Mouse (Mus musculus) Patski (cell line): ENCODE results near the gene Crtc3. TPM values are rescaled to one million over a fixed set of nuclear protein-coding genes. Genes with fewer than 3 reads are reported as not detected.

Source experiments
- ATAC-seq: fragments of 100-300 bp; one replicate; pipeline ENCODE4 v1.8.0; 2021
- CTCF ChIA-PET: fragments of 350-600 bp; sonication (Branson Sonifier 250); formaldehyde crosslinking; loops from one replicate; lab custom pipeline; 2022; ENCODE audit warnings: inconsistent platforms; lab: Charles Lee
- POLR2A ChIA-PET: fragments of 350-600 bp; sonication (Branson Sonifier 250); formaldehyde crosslinking; loops from one replicate; lab custom pipeline; 2022; ENCODE audit warnings: antibody characterized with exemption, inconsistent platforms; lab: Charles Lee
- DNase-seq: peaks from one replicate; pipeline ENCODE4 v3.0.0-alpha.2; 2011; ENCODE audit warnings: low read depth, low spot score
- H3K27me3 ChIP-seq: fragments of 371-371 bp; one replicate; pipeline ENCODE4 v1.5.1; 2021
- CTCF ChIP-seq: fragments of 100-300 bp; IDR thresholded peaks from one replicate; pipeline ENCODE4 v1.5.1; 2021
- in situ Hi-C: fragments of 300-500 bp; cut with MboI; formaldehyde crosslinking; loops from 3 replicates; pipeline ENCODE4 v1.11.1; 2018; ENCODE audit warnings: low pct_unique_long_range_greater_than_20kb, mixed read lengths
- polyA plus RNA-seq: library from polyadenylated mRNA; unstranded; gene quantifications from one replicate; pipeline ENCODE4 v1.2.3, GENCODE M21; 2021

Crtc3 gene
- polyA plus RNA-seq, 1 experiment from 2014 or later: 25.6 TPM

DNA sequence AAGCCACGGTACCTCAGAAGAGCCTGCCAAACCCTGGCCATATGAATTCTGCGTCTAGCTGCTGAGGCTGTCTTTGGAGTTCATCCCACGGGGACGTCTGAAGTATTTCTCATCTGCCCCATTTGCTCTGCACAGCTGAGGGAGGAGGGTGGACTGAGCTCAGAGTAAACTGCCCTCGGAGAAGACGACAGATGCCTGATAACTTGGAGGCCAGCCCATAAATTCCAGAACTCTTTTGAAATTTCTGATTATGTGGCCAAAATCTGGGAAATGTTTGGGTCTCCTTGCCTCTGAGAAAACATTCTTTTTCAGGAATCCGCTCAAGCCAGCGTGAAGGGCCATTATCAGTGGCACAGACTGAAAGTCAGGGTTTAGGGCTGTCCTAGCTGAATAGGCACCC lies 30.8 kb downstream of the Crtc3 start:
- ATAC-seq (peak; percentile 38), DNase-seq (peak; percentile 31)

DNA sequence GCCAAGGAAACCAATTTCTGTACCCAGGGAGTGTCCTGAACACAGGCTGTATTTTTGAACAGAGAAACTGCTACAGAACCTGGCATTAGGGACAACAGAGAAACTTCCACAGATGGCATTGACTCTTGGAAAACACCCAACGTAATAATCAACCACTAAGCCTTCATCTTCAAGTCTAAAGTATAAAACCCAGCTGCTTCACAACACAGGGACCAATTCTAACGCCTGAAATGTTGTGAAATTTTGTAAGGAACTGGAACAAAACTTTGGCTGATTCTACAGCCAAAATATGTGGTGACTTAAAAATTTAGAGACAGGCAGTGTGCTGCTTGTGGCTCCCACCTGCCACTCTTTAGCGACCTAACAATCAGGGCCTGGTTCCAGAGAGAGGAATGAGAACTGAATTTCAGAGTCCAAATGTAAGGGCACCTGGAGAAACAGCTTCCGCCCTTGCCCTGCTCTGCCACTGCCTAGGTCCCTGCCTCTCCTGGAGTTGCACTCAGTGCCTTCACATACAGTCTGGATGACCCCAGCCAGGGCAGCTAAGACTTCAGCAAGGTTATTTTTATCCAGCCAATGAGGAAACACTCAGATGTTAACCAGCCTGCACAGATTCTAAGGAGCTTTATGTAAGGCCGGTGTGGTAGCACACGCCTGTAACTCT lies 33.2 kb downstream of the Crtc3 start:
- no peak for TF ChIP-seq CTCF
- DNase-seq: no peak
- in situ Hi-C loops: no loop called here
- H3K27me3 ChIP-seq: no peaks in the 10 kb centered on the region
- ATAC-seq: no peak
- POLR2A ChIA-PET: interaction anchor here (0.5 to 1.4 kb wide), 5 partner anchors 18 to 119 kb away, joined by 3 to 6 read pairs (median 4); partner anchors contain the start of gene Crtc3
- CTCF ChIA-PET: interaction anchor here (1.9 to 2.1 kb wide), 2 partner anchors 15 to 27 kb away, joined by 5 to 8 read pairs; no protein-coding TSS in a partner anchor

More for the DNA sequence above, 30.8 kb downstream of the Crtc3 start:
- ChIA-PET CTCF (interaction anchor here (1.0 to 3.1 kb wide), 5 partner anchors 9 to 53 kb away, joined by 3 to 11 read pairs (median 3); no protein-coding TSS in a partner anchor), POLR2A (no interaction called here)
- in situ Hi-C loops: no loop called here
- TF ChIP-seq CTCF: no peak
- no peaks in the 10 kb centered on the region for H3K27me3 ChIP-seq

- DNase-seq (no peak), ATAC-seq (no peak)
- TF ChIP-seq CTCF: no peak
- no peaks in the 10 kb centered on the region for H3K27me3 ChIP-seq
- CTCF ChIA-PET: interaction anchor here (2.1 kb wide), 1 partner anchor 26 kb away, joined by 8 read pairs; no protein-coding TSS in a partner anchor
- in situ Hi-C loops: no loop called here
- POLR2A ChIA-PET: interaction anchor here (0.6 to 1.4 kb wide), 2 partner anchors 19 to 26 kb away, joined by 4 to 6 read pairs; no protein-coding TSS in a partner anchor
Observed at GRCm38 (mm10) chr7:80654926-80655325, 33.8 kb downstream of the Crtc3 start.

- in situ Hi-C loops: no loop called here
- DNase-seq (no peak), ATAC-seq (no peak)
- CTCF ChIA-PET: interaction anchor here (1.0 to 2.1 kb wide), 3 partner anchors 9 to 26 kb away, joined by 4 to 8 read pairs (median 4); no protein-coding TSS in a partner anchor
- POLR2A ChIA-PET: interaction anchor here (1.4 kb wide), 1 partner anchor 25 kb away, joined by 6 read pairs; no protein-coding TSS in a partner anchor
- H3K27me3 ChIP-seq: no peaks in the 10 kb centered on the region
- TF ChIP-seq CTCF: no peak
Observed at GRCm38 (mm10) chr7:80654393-80654792, 34.3 kb downstream of the Crtc3 start.

DNA sequence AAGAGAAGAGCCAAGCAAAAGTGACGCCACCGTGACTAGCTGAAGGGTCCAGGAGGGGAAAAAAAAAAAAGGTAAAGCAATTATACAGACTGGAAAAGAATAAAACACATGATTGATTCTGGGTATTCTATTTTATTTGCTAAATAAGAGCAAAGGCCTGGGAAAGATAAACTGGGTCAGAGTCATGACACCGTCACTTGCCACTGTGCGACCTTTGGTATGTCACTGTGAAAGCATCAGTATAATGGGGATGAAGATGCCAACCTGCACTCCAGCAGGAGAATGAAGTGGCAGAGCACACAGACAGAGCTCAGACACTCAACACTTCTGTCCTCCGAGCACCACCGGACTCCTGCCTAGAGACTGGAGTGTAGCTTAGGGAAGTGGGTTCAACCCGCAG lies 34.7 kb downstream of the Crtc3 start:
- CTCF ChIA-PET: interaction anchor here (1.0 to 2.1 kb wide), 3 partner anchors 9 to 25 kb away, joined by 4 to 8 read pairs (median 4); no protein-coding TSS in a partner anchor
- no peak for TF ChIP-seq CTCF

GRCm38 (mm10) chr7:80653077-80653476 lies 35.6 kb downstream of the Crtc3 start:
- ATAC-seq: no peak
- CTCF ChIA-PET: interaction anchor here (1.0 to 2.2 kb wide), 4 partner anchors 8 to 16 kb away, joined by 4 to 7 read pairs (median 4); no protein-coding TSS in a partner anchor
- H3K27me3 ChIP-seq: no peaks in the 10 kb centered on the region
- no peak for TF ChIP-seq CTCF
- DNase-seq: no peak
- in situ Hi-C loops: no loop called here
- POLR2A ChIA-PET: interaction anchor here (0.9 kb wide), 1 partner anchor 23 kb away, joined by 3 read pairs; no protein-coding TSS in a partner anchor

More for the DNA sequence above, 34.7 kb downstream of the Crtc3 start:
- no peaks in the 10 kb centered on the region for H3K27me3 ChIP-seq
- ATAC-seq: no peak
- no peak for DNase-seq
- POLR2A ChIA-PET: no interaction called here
- in situ Hi-C loops: no loop called here

DNA sequence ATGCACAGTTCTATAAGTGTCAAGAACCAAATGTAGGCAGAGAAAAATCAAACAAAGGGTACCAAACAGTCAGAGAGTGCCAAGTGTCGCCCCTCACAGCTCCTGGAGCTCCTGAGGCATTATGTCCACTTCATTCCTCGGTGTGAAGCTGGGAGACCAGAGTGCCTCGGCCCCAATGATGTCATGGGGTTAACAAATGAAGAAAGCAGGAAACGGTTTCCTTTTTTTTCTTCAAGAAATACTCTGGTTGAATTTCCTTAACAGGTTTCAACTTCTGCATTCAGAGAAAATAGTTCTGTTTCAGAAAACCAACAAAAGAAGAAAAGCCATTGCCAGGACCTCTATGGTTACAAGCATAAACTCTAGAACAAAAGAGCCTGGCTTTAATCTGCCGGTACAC lies 36.4 kb downstream of the Crtc3 start:
- no peaks in the 10 kb centered on the region for H3K27me3 ChIP-seq
- TF ChIP-seq CTCF: no peak
- no peak for ATAC-seq
- CTCF ChIA-PET: interaction anchor here (1.3 to 2.2 kb wide), 3 partner anchors 9 to 16 kb away, joined by 4 to 7 read pairs (median 5); no protein-coding TSS in a partner anchor
- POLR2A ChIA-PET: no interaction called here
- in situ Hi-C loops: no loop called here
- no peak for DNase-seq

GRCm38 (mm10) chr7:80647437-80647871 lies 41.2 kb downstream of the Crtc3 start:
- CTCF ChIA-PET: no interaction called here
- POLR2A ChIA-PET: interaction anchor here (0.6 kb wide), 1 partner anchor 20 kb away, joined by 4 read pairs; no protein-coding TSS in a partner anchor
- no peak for TF ChIP-seq CTCF
- ATAC-seq: no peak
- in situ Hi-C loops: no loop called here
- no peak for DNase-seq
- no peaks in the 10 kb centered on the region for H3K27me3 ChIP-seq

DNA sequence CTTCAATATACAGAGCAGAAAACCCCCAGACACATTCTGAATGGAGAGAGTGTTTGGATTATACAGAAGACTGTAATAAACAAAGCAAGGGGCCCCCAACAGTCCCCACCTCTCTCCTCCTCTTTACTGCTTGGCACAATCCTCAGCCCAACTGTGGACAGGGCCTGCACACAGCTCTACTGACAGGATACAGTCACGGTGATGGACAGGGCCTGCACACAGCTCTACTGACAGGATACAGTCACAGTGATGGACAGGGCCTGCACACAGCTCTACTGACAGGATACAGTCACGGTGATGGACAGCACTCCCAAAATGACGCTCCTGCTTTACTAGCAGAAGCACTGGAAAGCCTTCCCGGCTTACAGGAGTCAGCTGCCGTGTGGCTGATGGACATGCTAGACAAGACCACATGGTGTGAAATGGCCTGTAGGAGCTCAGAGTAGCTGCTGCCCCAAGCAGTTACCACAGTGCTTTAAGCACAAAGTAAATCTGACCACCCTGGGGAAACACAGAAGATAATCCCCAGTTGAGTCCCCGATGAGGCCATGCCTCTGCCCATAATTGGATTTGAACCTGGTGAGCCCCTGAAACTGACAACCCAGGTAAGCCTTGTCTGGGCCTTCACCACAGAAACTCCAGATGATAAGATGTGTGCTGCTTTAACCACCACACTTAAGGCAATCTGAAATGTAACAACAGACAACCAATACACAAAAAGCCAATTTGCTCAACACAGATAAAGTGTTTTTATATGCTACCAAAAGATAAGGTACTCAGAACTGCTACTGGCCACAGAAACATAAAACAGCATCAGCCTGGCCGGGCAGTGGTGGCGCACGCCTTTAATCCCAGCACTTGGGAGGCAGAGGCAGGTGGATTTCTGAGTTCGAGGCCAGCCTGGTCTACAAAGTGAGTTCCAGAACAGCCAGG lies 42.3 kb downstream of the Crtc3 start:
- in situ Hi-C loops: no loop called here
- POLR2A ChIA-PET: no interaction called here
- no peak for DNase-seq
- TF ChIP-seq CTCF: no peak
- H3K27me3 ChIP-seq: no peaks in the 10 kb centered on the region
- no peak for ATAC-seq
- CTCF ChIA-PET: interaction anchor here (1.3 kb wide), 1 partner anchor 7 kb away, joined by 4 read pairs; no protein-coding TSS in a partner anchor
